ENCODE assay signal across 8 mouse cellular contexts in the genomic region with DNA sequence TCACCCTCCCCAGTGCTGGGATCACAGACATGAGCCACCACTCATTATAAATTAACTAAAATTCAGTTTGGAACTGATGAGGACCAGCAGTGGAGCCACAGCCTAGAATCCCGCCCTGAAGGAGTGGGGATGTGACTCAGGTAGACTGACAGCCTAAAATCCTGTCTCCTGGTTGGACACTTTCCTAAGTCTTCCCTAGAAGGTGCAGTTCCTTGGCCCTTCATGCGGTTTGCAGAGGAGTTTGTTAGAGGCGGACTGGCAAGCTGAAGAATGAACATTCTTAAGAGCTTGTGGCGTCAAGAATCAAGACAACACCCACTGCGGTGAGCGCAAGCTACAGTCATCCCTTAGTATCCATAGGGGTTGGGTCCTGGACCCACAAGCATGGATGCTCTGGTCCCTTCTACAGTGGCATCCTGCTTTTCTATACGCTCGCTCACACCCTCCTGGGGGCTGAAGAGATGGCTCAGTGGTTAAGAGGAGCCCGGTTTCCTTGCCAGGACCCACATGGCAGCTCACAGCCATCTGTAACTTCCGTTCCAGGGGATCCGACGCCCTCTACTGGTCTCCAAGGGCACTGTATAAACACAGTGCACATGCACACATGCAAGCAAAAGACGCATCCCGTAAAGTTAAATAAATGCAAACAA. TPM values are rescaled to one million over a fixed set of nuclear protein-coding genes. Genes with fewer than 3 reads are reported as not detected.
DNase-seq lines count a peak whose midpoint lies in the region; ATAC-seq lines count a peak whose summit lies in the region.

No protein-coding gene starts in this region.

- no peak for DNase-seq in kidney, adult 18-20 months
- DNase-seq in ES-CJ7 (ENCODE audit: low read depth, low spot score), result peak; percentile 88
- DNase-seq in naive thymus-derived CD4-positive, alpha-beta T cell, adult 2 months (ENCODE audit: low read depth), result peak; percentile 64
- no peak for DNase-seq in right cerebral cortex, adult 18-20 months

- no peak for ATAC-seq in kidney, embryonic 15.5 days (replicated peaks; ENCODE audit: low FRiP score)
- no peak for ATAC-seq in embryonic facial prominence, embryonic 12.5 days (ENCODE audit: insufficient number of reproducible peaks, insufficient read depth, low FRiP score, low TSS enrichment)
- ATAC-seq in intestine, embryonic 16.5 days, result no peak
- no peak for ATAC-seq in activated CD4-positive, CD25-positive, alpha-beta regulatory T cell, adult 4 months

- peak overlapping the region; percentile 92 for H3K4me2 ChIP-seq in kidney, embryonic 15.5 days
- H3K4me2 ChIP-seq in embryonic facial prominence, embryonic 12.5 days (replicated peaks), result peak overlapping the region; percentile 91
- peak overlapping the region; percentile 83 for H3K4me2 ChIP-seq in intestine, embryonic 16.5 days (ENCODE audit: low read depth, low read length)

- no peaks in the 10 kb centered on the region for H3K9me3 ChIP-seq in kidney, embryonic 15.5 days (replicated peaks)
- H3K9me3 ChIP-seq in embryonic facial prominence, embryonic 12.5 days, result no peaks in the 10 kb centered on the region
- H3K9me3 ChIP-seq in intestine, embryonic 16.5 days (ENCODE audit: control insufficient read depth, low read length), result no peaks in the 10 kb centered on the region

- H3K4me1 ChIP-seq in kidney, embryonic 15.5 days, result peaks cover 40% of the 10 kb centered on the region
- H3K4me1 ChIP-seq in embryonic facial prominence, embryonic 12.5 days, result peaks cover 18% of the 10 kb centered on the region
- peaks cover 11% of the 10 kb centered on the region for H3K4me1 ChIP-seq in intestine, embryonic 16.5 days (ENCODE audit: control insufficient read depth, insufficient read depth, low read length)

- no peaks in the 10 kb centered on the region for H3K27me3 ChIP-seq in kidney, embryonic 15.5 days
- H3K27me3 ChIP-seq in embryonic facial prominence, embryonic 12.5 days, result no peaks in the 10 kb centered on the region
- no peaks in the 10 kb centered on the region for H3K27me3 ChIP-seq in intestine, embryonic 16.5 days (replicated peaks; ENCODE audit: control insufficient read depth, insufficient read depth, low read length)

- peak overlapping the region; percentile 64 for H3K9ac ChIP-seq in kidney, embryonic 15.5 days
- peak overlapping the region; percentile 74 for H3K9ac ChIP-seq in embryonic facial prominence, embryonic 12.5 days
- H3K9ac ChIP-seq in intestine, embryonic 16.5 days (ENCODE audit: low read depth, low read length), result peak overlapping the region; percentile 73

- H3K4me3 ChIP-seq in kidney, embryonic 15.5 days (replicated peaks), result peak overlapping the region; percentile 58
- peak overlapping the region; percentile 60 for H3K4me3 ChIP-seq in embryonic facial prominence, embryonic 12.5 days
- H3K4me3 ChIP-seq in intestine, embryonic 16.5 days (ENCODE audit: low read length), result peak overlapping the region; percentile 70

- peak overlapping the region; percentile 90; the same call in 1 of the 2 replicates for H3K27ac ChIP-seq in kidney, embryonic 15.5 days
- H3K27ac ChIP-seq in embryonic facial prominence, embryonic 12.5 days, result peak overlapping the region; percentile 85; the same call in 1 of the 2 replicates
- no peak overlapping the region for H3K27ac ChIP-seq in intestine, embryonic 16.5 days (ENCODE audit: low read length)

- peaks cover 62% of the 10 kb centered on the region for H3K36me3 ChIP-seq in kidney, embryonic 15.5 days
- peaks cover 66% of the 10 kb centered on the region for H3K36me3 ChIP-seq in embryonic facial prominence, embryonic 12.5 days
- peaks cover 6% of the 10 kb centered on the region; the same call in 1 of the 2 replicates for H3K36me3 ChIP-seq in intestine, embryonic 16.5 days (ENCODE audit: control insufficient read depth, insufficient read depth, low read length)

- WGBS in kidney, embryonic 15.5 days, result 53% methylated on average over 14 of the region's 14 CpGs
- WGBS in embryonic facial prominence, embryonic 12.5 days, result 40% methylated on average over 14 of the region's 14 CpGs
- WGBS in intestine, embryonic 16.5 days, result 50% methylated on average over 14 of the region's 14 CpGs

RNA-seq across cellular contexts. Expression of a gene that starts 8.3 kb away (rescaled TPM):
- polyA plus RNA-seq in kidney, embryonic 15.5 days (2015; fragmentation: Nextera tagmentation; extraction: Ambion mirVana), result 98.1 and 106 TPM in 2 replicates
- 108 and 117 TPM in 2 replicates for polyA plus RNA-seq in embryonic facial prominence, embryonic 12.5 days (2016; fragmentation: Nextera tagmentation; extraction: Ambion mirVana)
- polyA plus RNA-seq in intestine, embryonic 16.5 days (2015; fragmentation: Nextera tagmentation; extraction: Ambion mirVana), result 88.1 and 91.7 TPM in 2 replicates
- 10 to 100 TPM; 26.8 to 30.6 TPM for polyA plus RNA-seq in activated CD4-positive, CD25-positive, alpha-beta regulatory T cell, adult 4 months (2017; shearing (Covaris generic))

RNA-seq across cellular contexts. Expression of a gene that starts 8.4 kb away (rescaled TPM):
- polyA plus RNA-seq in kidney, embryonic 15.5 days (2015; fragmentation: Nextera tagmentation; extraction: Ambion mirVana), result 1.4 and 2.0 TPM in 2 replicates
- polyA plus RNA-seq in embryonic facial prominence, embryonic 12.5 days (2016; fragmentation: Nextera tagmentation; extraction: Ambion mirVana), result 9.6 and 10.7 TPM in 2 replicates
- 0.20 and 0.43 TPM in 2 replicates for polyA plus RNA-seq in intestine, embryonic 16.5 days (2015; fragmentation: Nextera tagmentation; extraction: Ambion mirVana)
- under 1 TPM in 1 of 2 experiments, not detected in 1; 0.24 TPM for polyA plus RNA-seq in activated CD4-positive, CD25-positive, alpha-beta regulatory T cell, adult 4 months (2017; shearing (Covaris generic))

RNA-seq across cellular contexts. Expression of a gene that starts 10.6 kb away (rescaled TPM):
- polyA plus RNA-seq in kidney, embryonic 15.5 days (2015; fragmentation: Nextera tagmentation; extraction: Ambion mirVana), result 21.3 and 22.9 TPM in 2 replicates
- polyA plus RNA-seq in embryonic facial prominence, embryonic 12.5 days (2016; fragmentation: Nextera tagmentation; extraction: Ambion mirVana), result 23.0 and 25.0 TPM in 2 replicates
- polyA plus RNA-seq in intestine, embryonic 16.5 days (2015; fragmentation: Nextera tagmentation; extraction: Ambion mirVana), result 14.0 and 14.9 TPM in 2 replicates
- 1 to 10 TPM; 3.9 to 5.1 TPM for polyA plus RNA-seq in activated CD4-positive, CD25-positive, alpha-beta regulatory T cell, adult 4 months (2017; shearing (Covaris generic))

RNA-seq across cellular contexts. Expression of a gene that starts 12.6 kb away (rescaled TPM):
- polyA plus RNA-seq in kidney, embryonic 15.5 days (2015; fragmentation: Nextera tagmentation; extraction: Ambion mirVana), result 178 and 198 TPM in 2 replicates
- 169 TPM in 2 replicates for polyA plus RNA-seq in embryonic facial prominence, embryonic 12.5 days (2016; fragmentation: Nextera tagmentation; extraction: Ambion mirVana)
- polyA plus RNA-seq in intestine, embryonic 16.5 days (2015; fragmentation: Nextera tagmentation; extraction: Ambion mirVana), result 224 and 234 TPM in 2 replicates
- polyA plus RNA-seq in activated CD4-positive, CD25-positive, alpha-beta regulatory T cell, adult 4 months (2017; shearing (Covaris generic)), result 100 to 1,000 TPM in 1 of 2 experiments, 10 to 100 TPM in 1; 70.3 to 101 TPM

RNA-seq across cellular contexts. Expression of a gene that starts 13.9 kb away (rescaled TPM):
- polyA plus RNA-seq in kidney, embryonic 15.5 days (2015; fragmentation: Nextera tagmentation; extraction: Ambion mirVana), result 42.8 and 47.0 TPM in 2 replicates
- polyA plus RNA-seq in embryonic facial prominence, embryonic 12.5 days (2016; fragmentation: Nextera tagmentation; extraction: Ambion mirVana), result 89.4 and 92.7 TPM in 2 replicates
- 24.0 and 25.1 TPM in 2 replicates for polyA plus RNA-seq in intestine, embryonic 16.5 days (2015; fragmentation: Nextera tagmentation; extraction: Ambion mirVana)
- polyA plus RNA-seq in activated CD4-positive, CD25-positive, alpha-beta regulatory T cell, adult 4 months (2017; shearing (Covaris generic)), result 10 to 100 TPM; 24.7 to 29.0 TPM

Comparison
In these comparisons a context has a peak if more than half of its experiments do, and no peak if none do; other contexts are left out.
1. DNase-seq: peak in ES-CJ7 (single experiment) and naive thymus-derived CD4-positive, alpha-beta T cell, adult 2 months (single experiment); none in kidney, adult 18-20 months (single experiment) and right cerebral cortex, adult 18-20 months (single experiment).
2. Peak in every context shown above with its lines, with median percentiles within 50 percentile points of each other: H3K4me2 ChIP-seq, H3K4me3 ChIP-seq and H3K9ac ChIP-seq.